Mouse (Mus musculus) embryo, embryonic 11.5 days (tissue): ENCODE measurements around the gene Ankle1.

Experiments
- DNase-seq: peaks from one replicate; pipeline ENCODE4 v3.0.0-alpha.2; 2012; ENCODE audit warnings: low read depth, low spot score

Gene Ankle1

GRCm38 (mm10) chr8:71405401-71406098 lies at the start of gene Ankle1:
Gene Ankle1, plus strand, starts transcription at chr8:71406010.
- DNase-seq = peak; percentile 91

GRCm38 (mm10) chr8:71358026-71358425 lies 47.8 kb upstream of the Ankle1 start:
- DNase-seq = no peak

- DNase-seq = peak; percentile 87
Observed at GRCm38 (mm10) chr8:71366771-71367528, 38.9 kb upstream of the Ankle1 start, which contains the start of gene Use1. Gene Use1, plus strand, starts transcription at chr8:71366848.

DNA sequence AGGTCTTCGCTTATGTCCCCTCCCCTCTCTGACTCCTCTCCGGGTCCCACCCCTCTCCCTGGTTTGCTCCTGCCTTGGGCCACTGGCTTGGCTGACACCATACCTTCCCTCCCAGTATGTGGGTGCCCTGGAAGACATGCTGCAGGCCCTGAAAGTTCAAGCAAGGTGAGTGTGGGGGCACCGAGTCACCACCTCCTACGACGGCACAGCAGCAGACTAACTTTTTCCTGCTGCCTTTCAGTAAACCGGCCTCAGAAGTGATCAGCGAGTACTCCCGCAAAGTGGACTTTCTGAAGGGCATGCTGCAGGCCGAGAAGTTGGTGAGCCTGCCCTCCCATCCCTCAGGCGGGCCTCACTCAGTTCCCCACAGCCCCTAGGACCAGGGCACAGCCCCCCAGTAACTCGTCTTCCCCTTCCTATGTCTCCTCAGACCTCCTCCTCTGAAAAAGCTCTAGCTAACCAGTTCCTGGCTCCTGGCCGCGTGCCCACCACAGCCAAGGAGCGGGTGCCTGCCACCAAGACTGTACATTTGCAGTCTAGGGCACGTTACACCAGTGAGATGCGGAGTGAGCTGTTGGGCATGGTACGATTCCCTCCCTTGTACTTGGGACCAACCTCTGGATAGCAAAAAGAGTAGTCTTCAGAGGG lies 38.2 kb upstream of the Ankle1 start:
- DNase-seq = no peak

DNA sequence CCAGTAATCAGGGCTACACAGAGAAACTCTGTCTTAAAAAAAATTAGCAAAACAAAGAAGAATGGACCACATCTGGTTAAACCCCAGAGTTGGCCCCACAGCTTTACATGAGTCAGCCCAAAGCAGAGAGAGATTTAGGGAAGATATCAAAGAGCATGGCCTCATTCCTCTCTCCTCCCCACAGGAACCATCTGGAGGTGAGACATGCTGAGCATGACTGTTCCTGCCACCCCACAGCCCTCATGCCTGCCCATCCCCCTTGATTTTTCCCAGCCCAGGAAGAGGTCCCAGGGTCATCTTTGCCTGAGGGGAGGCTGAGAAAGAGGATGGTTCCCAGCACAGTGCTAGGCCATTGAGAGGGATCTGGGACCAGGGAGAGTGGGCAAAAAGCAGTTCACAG lies 37.4 kb upstream of the Ankle1 start:
- DNase-seq = no peak

DNA sequence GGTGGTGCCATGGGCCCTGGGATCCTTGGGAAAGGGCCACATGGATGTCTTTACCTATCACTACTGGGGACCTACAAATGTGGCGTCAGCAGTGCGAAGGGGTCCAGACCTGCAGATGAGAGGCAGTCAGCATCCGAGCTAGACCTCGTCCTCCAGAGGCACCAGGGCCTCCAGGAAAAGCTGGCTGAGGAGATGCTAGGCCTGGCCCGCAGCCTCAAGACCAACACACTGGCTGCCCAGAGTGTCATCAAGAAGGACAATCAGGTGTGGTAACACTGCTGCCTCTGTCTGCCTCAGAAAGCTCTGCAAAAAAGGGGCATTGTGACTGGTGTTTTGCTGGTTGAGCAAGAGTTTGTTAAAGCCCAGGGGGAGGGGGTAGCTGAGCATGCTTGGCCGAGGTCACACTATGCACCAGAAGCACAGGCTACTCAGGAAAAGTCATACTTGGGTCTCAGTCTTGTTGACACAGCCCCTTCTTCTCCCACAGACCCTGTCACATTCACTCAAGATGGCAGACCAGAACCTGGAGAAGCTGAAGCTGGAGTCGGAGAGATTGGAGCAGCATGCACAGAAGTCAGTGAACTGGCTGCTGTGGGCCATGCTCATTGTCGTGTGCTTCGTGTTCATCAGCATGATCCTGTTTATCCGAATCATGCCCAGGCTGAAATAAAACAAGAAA lies 36.6 kb upstream of the Ankle1 start:
- DNase-seq = no peak

- no peak for DNase-seq
Observed at GRCm38 (mm10) chr8:71370711-71371235, 35.0 kb upstream of the Ankle1 start.

DNA sequence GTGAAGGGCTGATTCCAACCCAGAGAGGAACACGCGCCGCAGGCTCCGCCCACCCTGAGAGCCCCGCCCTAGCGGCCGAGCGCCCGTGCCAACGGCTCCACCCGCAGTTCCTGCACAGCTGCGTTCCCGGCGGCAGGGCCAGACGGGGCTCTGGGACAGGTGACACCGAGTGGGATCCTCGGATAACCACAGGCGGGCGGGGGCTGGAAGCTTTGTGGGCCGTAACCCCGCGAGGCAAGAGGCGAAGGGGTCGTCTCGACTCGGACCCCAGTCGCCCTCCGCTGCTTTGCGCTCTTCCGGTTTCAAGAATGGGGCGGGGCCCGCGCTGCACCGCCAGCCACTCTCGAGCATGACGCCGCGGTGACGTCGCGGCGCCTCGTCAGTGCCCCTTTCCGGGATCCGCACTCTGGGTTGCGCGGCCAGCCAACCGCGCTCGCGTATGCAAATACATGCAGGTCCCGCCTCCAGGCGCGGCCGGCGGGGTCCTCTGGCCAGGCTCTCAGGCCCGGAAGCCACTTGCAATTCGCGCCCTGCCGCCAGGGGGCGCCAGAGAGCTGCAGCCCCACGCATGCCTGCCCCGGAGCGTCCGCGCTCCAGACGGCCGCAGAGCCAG lies 34.5 kb upstream of the Ankle1 start, which contains the start of gene Ocel1:
Gene Ocel1 (plus strand): TSS at position 63 of the 613 bp plus-strand sequence.
- peak; percentile 98 for DNase-seq

- no peak for DNase-seq
Observed at GRCm38 (mm10) chr8:71372427-71372826, 33.4 kb upstream of the Ankle1 start.

DNA sequence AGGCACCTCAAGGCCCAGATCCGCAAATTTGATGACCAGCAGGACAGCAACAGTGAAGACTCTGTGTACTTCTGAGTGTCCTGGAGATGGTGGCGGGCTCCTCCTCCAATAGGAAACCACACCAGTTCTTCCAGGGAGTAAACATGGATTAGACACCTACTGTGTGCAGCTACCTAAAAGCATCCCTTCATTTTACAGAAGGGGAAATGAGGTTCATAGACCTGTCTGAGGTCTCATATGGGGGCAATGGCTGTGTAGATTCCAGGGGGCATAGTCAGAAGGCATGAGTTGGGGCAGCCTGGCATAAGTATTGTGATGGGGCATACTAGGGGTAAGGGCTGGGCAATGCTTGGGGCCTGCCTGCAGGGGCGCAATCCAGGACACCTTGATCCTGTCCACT lies 32.8 kb upstream of the Ankle1 start:
- no peak for DNase-seq

DNA sequence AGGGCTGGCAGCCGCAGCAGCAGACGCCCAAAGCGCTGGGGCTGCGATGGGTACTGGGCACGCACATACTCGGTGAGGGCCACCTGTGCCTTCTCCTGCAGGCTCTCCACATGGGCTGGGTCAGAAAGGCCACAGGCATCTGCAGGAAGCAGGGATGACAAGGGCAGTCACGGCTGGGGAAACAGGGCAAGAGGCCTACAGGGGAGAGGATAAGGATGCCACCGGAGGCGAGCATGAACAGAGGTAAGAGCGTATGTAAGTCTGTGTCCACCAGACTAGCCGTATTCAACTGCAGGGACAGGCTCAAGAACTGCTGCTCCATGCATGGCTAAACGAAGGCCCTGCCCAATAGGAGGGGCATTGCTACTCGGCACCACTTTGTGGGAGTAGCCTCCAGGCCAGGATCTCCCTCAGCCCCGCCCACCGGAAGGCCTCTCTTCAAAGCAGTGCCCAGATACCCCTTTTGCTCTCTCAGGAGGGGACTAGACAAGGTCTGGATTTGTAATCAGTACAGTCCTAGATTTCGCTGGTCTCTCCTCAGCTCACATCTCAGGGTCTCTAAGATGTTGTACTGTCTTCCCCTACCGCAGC lies 31.1 kb upstream of the Ankle1 start:
- no peak for DNase-seq

DNA sequence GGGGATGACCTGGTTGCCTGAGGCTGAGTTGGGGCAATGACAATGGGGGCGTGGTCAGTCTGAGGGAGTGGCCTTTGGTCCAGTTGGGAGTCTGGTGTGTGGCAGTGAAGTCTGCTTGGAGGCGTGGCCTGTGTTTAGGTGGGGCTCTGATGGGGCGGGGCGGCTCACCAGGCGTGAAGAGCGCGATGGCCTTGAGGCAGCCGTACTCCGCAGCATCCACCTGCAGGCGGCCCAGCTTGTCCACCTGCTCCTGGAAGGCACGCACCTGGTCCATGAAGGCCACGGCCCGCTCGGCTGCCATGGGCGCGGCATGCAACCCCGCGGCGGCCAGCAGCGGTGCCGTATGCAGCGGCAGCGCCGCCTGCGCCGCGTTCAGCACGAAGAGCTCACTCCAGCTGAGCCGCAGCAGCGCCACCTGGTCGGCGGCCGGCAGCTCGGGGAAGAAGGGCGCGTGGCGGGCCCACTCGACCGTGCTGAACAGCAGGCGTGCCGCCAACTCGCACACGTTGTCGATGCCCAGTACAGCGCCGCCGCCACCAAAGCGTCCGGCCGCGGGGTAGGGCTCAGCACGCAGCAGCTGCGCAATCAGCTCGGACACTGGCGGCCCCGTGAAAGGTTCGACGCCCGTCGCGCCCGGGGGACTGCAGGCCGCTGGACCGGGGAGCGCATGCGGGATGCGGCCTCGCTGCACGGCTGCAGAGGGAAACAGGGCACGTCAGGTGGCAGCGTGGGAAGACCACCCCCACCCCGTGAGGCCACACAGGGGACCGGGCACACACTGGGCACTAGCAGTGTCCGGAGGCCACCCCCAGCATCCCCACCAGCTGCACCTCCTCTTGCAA lies 30.0 kb upstream of the Ankle1 start:
- peak; percentile 43 for DNase-seq

DNA sequence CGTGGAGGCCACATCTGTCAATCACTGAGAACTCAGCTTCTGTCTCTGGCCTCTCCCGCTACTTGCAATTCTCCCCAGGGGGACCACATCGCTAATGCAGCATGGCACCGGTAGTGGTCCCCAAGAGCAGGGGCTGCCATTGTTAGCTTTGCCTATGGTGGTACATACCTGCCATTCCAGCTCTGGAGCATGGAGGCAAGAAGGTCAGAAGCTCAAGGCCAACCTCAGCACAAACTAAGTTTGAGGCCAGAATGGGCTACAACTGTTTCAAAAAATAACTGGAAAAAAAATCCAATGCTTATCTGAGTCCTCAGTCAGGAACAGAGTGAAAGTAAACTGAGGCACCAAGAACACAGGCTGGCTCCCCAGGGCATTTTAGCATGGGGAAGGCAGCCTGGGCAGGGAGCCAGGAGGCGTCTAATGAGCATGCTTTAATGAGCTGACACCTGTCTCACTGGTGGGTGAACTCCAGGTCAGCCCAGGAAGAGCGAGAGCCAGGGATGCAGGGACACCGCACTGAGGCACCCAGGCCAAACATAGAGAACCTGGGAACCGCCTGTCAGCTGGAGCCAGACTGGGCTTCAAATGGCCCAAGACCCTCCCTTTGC lies 29.3 kb upstream of the Ankle1 start:
- no peak for DNase-seq

DNA sequence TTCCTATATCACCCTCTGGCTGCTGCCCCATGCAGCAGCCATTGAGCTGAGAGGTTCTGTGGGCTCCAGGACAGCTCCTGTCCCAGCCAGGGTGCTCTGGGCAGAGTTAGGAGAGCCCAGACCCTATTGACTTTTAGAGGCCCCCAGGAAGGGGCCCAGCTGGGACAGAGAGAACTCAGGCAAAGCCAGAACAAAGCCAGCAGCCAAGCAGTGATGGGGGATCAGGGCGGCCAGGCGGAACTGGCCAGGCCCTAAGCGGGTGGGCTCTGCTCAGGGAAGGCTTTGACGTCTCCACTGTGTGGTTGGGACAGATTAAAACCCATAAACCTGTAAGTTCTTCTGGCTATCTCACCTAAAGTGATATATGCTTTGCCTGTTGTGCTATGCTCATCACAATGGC lies 26.8 kb upstream of the Ankle1 start:
- DNase-seq = no peak

- DNase-seq = no peak
Observed at GRCm38 (mm10) chr8:71379512-71380075, 26.2 kb upstream of the Ankle1 start.

- DNase-seq = no peak
Observed at GRCm38 (mm10) chr8:71380178-71381171, 25.3 kb upstream of the Ankle1 start.

DNA sequence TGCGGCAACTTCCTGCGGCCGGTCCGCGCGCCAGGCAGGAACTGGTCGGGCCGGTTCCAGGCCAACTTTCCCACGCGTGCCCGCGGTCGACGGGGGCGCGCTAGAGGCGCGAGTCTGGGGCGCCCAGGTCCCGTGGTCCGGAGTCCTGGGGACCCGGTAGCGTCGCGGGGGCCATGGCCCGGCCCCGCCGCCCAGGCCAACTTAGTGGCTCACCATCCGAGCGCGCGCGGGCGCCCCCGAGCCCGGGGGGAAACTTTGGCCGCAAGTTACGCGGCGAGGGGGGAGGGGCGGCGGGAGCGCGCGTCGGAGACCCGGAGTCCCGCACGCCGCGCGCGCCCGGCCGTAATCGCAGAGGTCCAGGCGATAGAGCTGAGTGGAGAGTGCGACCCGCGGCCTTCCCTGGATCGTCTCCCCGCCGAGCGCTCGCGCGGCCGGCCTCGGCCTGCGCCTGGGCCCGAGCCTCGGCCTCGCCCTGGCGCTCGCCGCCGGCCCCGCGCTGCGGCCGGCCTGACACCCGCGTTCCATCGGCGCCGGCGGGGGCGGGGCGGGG lies 24.3 kb upstream of the Ankle1 start, which contains the start of gene Nr2f6:
Gene Nr2f6 (minus strand): TSS at position 540 of the 550 bp plus-strand sequence.
- DNase-seq = peak; percentile 65
